ENCODE assay signal across 19 mouse cellular contexts in the genomic region with DNA sequence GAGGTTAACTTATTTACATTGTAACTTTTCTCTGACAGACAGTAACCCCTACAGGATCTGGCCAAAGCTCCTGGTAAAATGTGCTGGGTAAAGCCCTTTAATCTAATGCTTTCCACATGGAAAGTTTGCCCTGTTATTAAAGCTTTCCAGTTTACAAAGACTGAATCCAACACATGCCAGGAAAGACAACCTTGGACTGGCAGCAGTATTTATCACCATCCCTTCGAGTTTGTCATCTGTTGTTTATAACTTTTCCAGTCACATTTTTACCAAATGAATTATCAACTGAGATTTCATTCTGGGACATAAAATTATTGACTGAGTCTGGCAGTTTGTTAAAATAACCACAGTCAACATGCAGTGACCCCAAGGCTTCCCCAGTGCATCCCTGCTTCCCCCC.
"Had no signal": no experiment of that assay in that cellular context is flagged by ENCODE, and none has a peak within 500 bp of the region (broad histone marks: within the 10 kb centered on the region; RNA-seq: fewer than 3 reads in every experiment).

No protein-coding gene starts in this region.

- H3K9ac ChIP-seq: kidney, embryonic 15.5 days; liver, embryonic 13.5 days had no signal

- DNase-seq: kidney, postnatal 10 days; kidney, postnatal 36 days; layer of hippocampus, postnatal 36 days; left cerebral cortex, postnatal 4 days; liver, embryonic 13.5 days; lung, adult 2 months; lung, postnatal 14 days; lung, postnatal 4 days; midbrain, embryonic 14.5 days; right cerebral cortex, adult 18-20 months; right cerebral cortex, postnatal 14 days; right cerebral cortex, postnatal 4 days; thymus, adult 2 months; thymus, postnatal 14 days; thymus, postnatal 4 days had no signal

- H3K4me1 ChIP-seq: kidney, embryonic 15.5 days; liver, embryonic 13.5 days had no signal

- H3K4me2 ChIP-seq: kidney, embryonic 15.5 days; liver, embryonic 13.5 days; midbrain, embryonic 11.5 days had no signal

- H3K9me3 ChIP-seq: kidney, embryonic 15.5 days; liver, embryonic 13.5 days had no signal

- H3K4me3 ChIP-seq: kidney, embryonic 15.5 days; left cerebral cortex, adult 2 months; liver, embryonic 13.5 days had no signal

- H3K27ac ChIP-seq: kidney, embryonic 15.5 days; left cerebral cortex, adult 2 months; liver, embryonic 13.5 days; stomach, postnatal 0 days had no signal

- H3K27me3 ChIP-seq: kidney, embryonic 15.5 days; liver, embryonic 13.5 days had no signal

- H3K36me3 ChIP-seq: kidney, embryonic 15.5 days; liver, embryonic 13.5 days had no signal
